Mouse (Mus musculus) embryonic facial prominence, embryonic 14.5 days (tissue): ENCODE data around the gene Krtap24-1. TPM values are rescaled to one million over a fixed set of nuclear protein-coding genes. Genes with fewer than 3 reads are reported as not detected.

Experiments
- ATAC-seq: fragments of 200-750 bp; cut with Nextera tagmentation; 2 replicates; pipeline ENCODE4 v1.8.0; 2017; ENCODE audit warnings: low read depth, moderate number of reproducible peaks, moderate TSS enrichment
- DNase-seq: peaks from one replicate; pipeline ENCODE4 v3.0.0-alpha.2; 2015; ENCODE audit warnings: low spot score
- H3K27ac ChIP-seq: fragments of 300-500 bp; sonication (generic); replicated peaks from 2 replicates; pipeline ENCODE4 v1.5.1; 2014; ENCODE audit warnings: low read depth, mild to moderate bottlenecking, low read length, moderate library complexity
- H3K27me3 ChIP-seq: fragments of 300-500 bp; sonication (generic); replicated peaks from 2 replicates; pipeline ENCODE4 v1.6.1; 2014; ENCODE audit warnings: low read length; ENCODE audit not compliant: control insufficient read depth, insufficient read depth
- H3K36me3 ChIP-seq: fragments of 300-500 bp; sonication (generic); 2 replicates; pipeline ENCODE4 v1.6.1; 2014; ENCODE audit warnings: low read length, mixed read lengths; ENCODE audit not compliant: control insufficient read depth, insufficient read depth
- H3K4me1 ChIP-seq: fragments of 300-500 bp; sonication (generic); 2 replicates; pipeline ENCODE4 v1.6.1; 2014; ENCODE audit warnings: antibody characterized with exemption, low read length; ENCODE audit not compliant: control insufficient read depth, insufficient read depth
- H3K4me2 ChIP-seq: fragments of 300-500 bp; sonication (generic); 2 replicates; pipeline ENCODE4 v1.6.1; 2014; ENCODE audit warnings: low read depth, mild to moderate bottlenecking, low read length, moderate library complexity, mixed read lengths
- H3K4me3 ChIP-seq: fragments of 300-500 bp; sonication (generic); 2 replicates; pipeline ENCODE4 v1.5.1; 2014; ENCODE audit warnings: low read depth, mild to moderate bottlenecking, low read length
- H3K9ac ChIP-seq: fragments of 300-500 bp; sonication (generic); 2 replicates; pipeline ENCODE4 v1.6.1; 2014; ENCODE audit warnings: low read depth, mild to moderate bottlenecking, low read length, moderate library complexity, mixed read lengths
- H3K9me3 ChIP-seq: fragments of 300-500 bp; sonication (generic); 2 replicates; pipeline ENCODE4 v1.6.1; 2016; ENCODE audit warnings: low read length; ENCODE audit not compliant: control insufficient read depth
- WGBS: fragments of 180-500 bp; shearing (Covaris S2); extraction: QIAGEN DNeasy Blood & Tissue Kit; methylation state at CpG from one replicate; pipeline ENCODE4 v1.1.7; 2014; 5-methylcytosine and 5-hydroxymethylcytosine counted together
- polyA plus RNA-seq: library from polyadenylated mRNA; unstranded; fragments of >200 nt; fragmentation: Nextera tagmentation; extraction: Ambion mirVana; gene quantifications from 2 replicates; pipeline ENCODE4 v1.2.1, GENCODE M21; 2014

Gene Krtap24-1
- polyA plus RNA-seq, 1 experiment from 2014 or later: 0.11 TPM

- H3K36me3 ChIP-seq: no peaks in the 10 kb centered on the region
- H3K9me3 ChIP-seq: no peaks in the 10 kb centered on the region
- 90% methylated on average over 4 of the region's 4 CpGs for WGBS
- H3K27ac ChIP-seq: no peak within 1 kb of the TSS
- DNase-seq (no peak), ATAC-seq (no peak)
- no peak within 1 kb of the TSS for H3K9ac ChIP-seq
- H3K27me3 ChIP-seq: no peaks in the 10 kb centered on the region
- no peak within 1 kb of the TSS for H3K4me2 ChIP-seq
- no peaks in the 10 kb centered on the region for H3K4me1 ChIP-seq
- H3K4me3 ChIP-seq: no peak within 1 kb of the TSS
Measured at GRCm38 (mm10) chr16:88627566-88627965, 15.5 kb upstream of the Krtap24-1 start, which contains the start of gene 2310079G19Rik. 2310079G19Rik (minus strand) TSS chr16:88627666.

GRCm38 (mm10) chr16:88612712-88613111, 633 bp upstream of the Krtap24-1 start:
- Histone ChIP-seq H3K36me3 (no peaks in the 10 kb centered on the region), H3K9me3 (no peaks in the 10 kb centered on the region), H3K4me3 (no peak overlapping the region), H3K9ac (no peak overlapping the region), H3K27me3 (no peaks in the 10 kb centered on the region), H3K4me2 (no peak overlapping the region), H3K4me1 (no peaks in the 10 kb centered on the region), H3K27ac (no peak overlapping the region)
- 66% methylated on average over 4 of the region's 4 CpGs for WGBS
- ATAC-seq (no peak), DNase-seq (no peak)

GRCm38 (mm10) chr16:88604570-88604969, 7.5 kb downstream of the Krtap24-1 start:
- H3K9ac ChIP-seq: no peak overlapping the region
- H3K4me1 ChIP-seq: peaks cover 8% of the 10 kb centered on the region; the same call in 1 of the 2 replicates
- no peak for DNase-seq
- H3K4me3 ChIP-seq: no peak overlapping the region
- H3K4me2 ChIP-seq: no peak overlapping the region
- no peaks in the 10 kb centered on the region for H3K9me3 ChIP-seq
- no peak overlapping the region for H3K27ac ChIP-seq
- 85% methylated on average over 6 of the region's 6 CpGs for whole genome bisulfite sequencing
- H3K27me3 ChIP-seq: no peaks in the 10 kb centered on the region
- H3K36me3 ChIP-seq: no peaks in the 10 kb centered on the region
- ATAC-seq: no peak

GRCm38 (mm10) chr16:88602464-88602863, 9.6 kb downstream of the Krtap24-1 start:
- H3K9ac ChIP-seq: no peak overlapping the region
- DNase-seq (no peak), ATAC-seq (no peak)
- H3K4me3 ChIP-seq: no peak overlapping the region
- no peaks in the 10 kb centered on the region for H3K36me3 ChIP-seq
- H3K4me2 ChIP-seq: no peak overlapping the region
- no peak overlapping the region for H3K27ac ChIP-seq
- peaks cover 8% of the 10 kb centered on the region; the same call in 1 of the 2 replicates for H3K4me1 ChIP-seq
- no peaks in the 10 kb centered on the region for H3K9me3 ChIP-seq
- H3K27me3 ChIP-seq: no peaks in the 10 kb centered on the region
- WGBS: 34% methylated on average over 1 of the region's 1 CpGs

- DNase-seq (no peak), ATAC-seq (0 out of 2 replicates have a peak, but pooled peaks have one; percentile 12)
- no peaks in the 10 kb centered on the region for H3K36me3 ChIP-seq
- H3K9me3 ChIP-seq: no peaks in the 10 kb centered on the region
- H3K4me3 ChIP-seq: no peak overlapping the region
- no peak overlapping the region for H3K9ac ChIP-seq
- WGBS: 74% methylated on average over 8 of the region's 8 CpGs
- H3K27ac ChIP-seq: no peak overlapping the region
- no peaks in the 10 kb centered on the region for H3K27me3 ChIP-seq
- H3K4me2 ChIP-seq: peak overlapping the region; percentile 25; the same call in 1 of the 2 replicates
- H3K4me1 ChIP-seq: peaks cover 8% of the 10 kb centered on the region; the same call in 1 of the 2 replicates
Measured at GRCm38 (mm10) chr16:88600303-88600702, 11.8 kb downstream of the Krtap24-1 start.

GRCm38 (mm10) chr16:88599504-88600237, 12.4 kb downstream of the Krtap24-1 start:
- peaks cover 8% of the 10 kb centered on the region; the same call in 1 of the 2 replicates for H3K4me1 ChIP-seq
- DNase-seq (peak; percentile 47), ATAC-seq (peak; percentile 75; the same call in 1 of the 2 replicates)
- H3K4me2 ChIP-seq: peak overlapping the region; percentile 25
- WGBS: 35% methylated on average over 16 of the region's 16 CpGs
- no peaks in the 10 kb centered on the region for H3K9me3 ChIP-seq
- H3K36me3 ChIP-seq: no peaks in the 10 kb centered on the region
- H3K9ac ChIP-seq: no peak overlapping the region
- no peak overlapping the region for H3K27ac ChIP-seq
- H3K27me3 ChIP-seq: no peaks in the 10 kb centered on the region
- no peak overlapping the region for H3K4me3 ChIP-seq

- H3K9me3 ChIP-seq: no peaks in the 10 kb centered on the region
- no peak overlapping the region for H3K4me2 ChIP-seq
- ATAC-seq (no peak), DNase-seq (peak; percentile 19)
- H3K9ac ChIP-seq: no peak overlapping the region
- H3K27me3 ChIP-seq: no peaks in the 10 kb centered on the region
- H3K36me3 ChIP-seq: no peaks in the 10 kb centered on the region
- no peak overlapping the region for H3K27ac ChIP-seq
- H3K4me3 ChIP-seq: no peak overlapping the region
- H3K4me1 ChIP-seq: no peaks in the 10 kb centered on the region
Measured at GRCm38 (mm10) chr16:88592758-88593157, 19.3 kb downstream of the Krtap24-1 start.

GRCm38 (mm10) chr16:88583338-88583737, 28.7 kb downstream of the Krtap24-1 start:
- no peak overlapping the region for H3K27ac ChIP-seq
- H3K36me3 ChIP-seq: no peaks in the 10 kb centered on the region
- ATAC-seq (no peak), DNase-seq (no peak)
- no peaks in the 10 kb centered on the region for H3K27me3 ChIP-seq
- no peak overlapping the region for H3K9ac ChIP-seq
- no peaks in the 10 kb centered on the region for H3K9me3 ChIP-seq
- 89% methylated on average over 9 of the region's 9 CpGs for WGBS
- H3K4me2 ChIP-seq: no peak overlapping the region
- no peak overlapping the region for H3K4me3 ChIP-seq
- H3K4me1 ChIP-seq: no peaks in the 10 kb centered on the region
